ENCODE assay signal across 10 mouse cellular contexts in genomic region chr19:6933102-6933435, GRCm38 (mm10). TPM values are rescaled to one million over a fixed set of nuclear protein-coding genes. Genes with fewer than 3 reads are reported as not detected.
DNase-seq lines count a peak whose midpoint lies in the region; ATAC-seq and TF ChIP-seq lines count a peak whose summit lies in the region.
"Had no signal": no experiment of that assay in that cellular context is flagged by ENCODE, and none has a peak within 500 bp of the region (broad histone marks: within the 10 kb centered on the region; RNA-seq: fewer than 3 reads in every experiment).

No protein-coding gene starts in this region.

- no peaks in the 10 kb centered on the region for H3K9me3 ChIP-seq in kidney, embryonic 14.5 days (ENCODE audit: control insufficient read depth, low read length)
- H3K9me3 ChIP-seq in embryonic facial prominence, embryonic 10.5 days, result no peaks in the 10 kb centered on the region
- H3K9me3 ChIP-seq in forebrain, embryonic 14.5 days (replicated peaks; ENCODE audit: control insufficient read depth, low read length), result no peaks in the 10 kb centered on the region
- no peaks in the 10 kb centered on the region for H3K9me3 ChIP-seq in limb, embryonic 14.5 days (ENCODE audit: control insufficient read depth, low read length)

- peaks cover 10% of the 10 kb centered on the region for H3K4me1 ChIP-seq in kidney, embryonic 14.5 days (ENCODE audit: control insufficient read depth, insufficient read depth, low read length)
- peaks cover 14% of the 10 kb centered on the region for H3K4me1 ChIP-seq in embryonic facial prominence, embryonic 10.5 days
- H3K4me1 ChIP-seq in forebrain, embryonic 14.5 days (ENCODE audit: control insufficient read depth, insufficient read depth, low read length), result peaks cover 3% of the 10 kb centered on the region; the same call in 1 of the 2 replicates
- peaks cover 9% of the 10 kb centered on the region; the same call in 1 of the 2 replicates for H3K4me1 ChIP-seq in limb, embryonic 14.5 days (ENCODE audit: control insufficient read depth, insufficient read depth, low read length)

- no peak overlapping the region for H3K4me2 ChIP-seq in kidney, embryonic 14.5 days (replicated peaks; ENCODE audit: low read depth, low read length)
- H3K4me2 ChIP-seq in forebrain, embryonic 14.5 days (ENCODE audit: low read length), result no peak overlapping the region
- peak overlapping the region; percentile 71 for H3K4me2 ChIP-seq in limb, embryonic 14.5 days (replicated peaks; ENCODE audit: low read depth, low read length, severe bottlenecking)

- H3K27me3 ChIP-seq in kidney, embryonic 14.5 days (ENCODE audit: control insufficient read depth, insufficient read depth, low read length), result peaks cover 65% of the 10 kb centered on the region
- H3K27me3 ChIP-seq in embryonic facial prominence, embryonic 10.5 days (replicated peaks; ENCODE audit: low read depth, poor library complexity, severe bottlenecking), result peaks cover 84% of the 10 kb centered on the region
- peaks cover 68% of the 10 kb centered on the region for H3K27me3 ChIP-seq in forebrain, embryonic 14.5 days (replicated peaks; ENCODE audit: control insufficient read depth, insufficient read depth, low read length)
- peaks cover 74% of the 10 kb centered on the region for H3K27me3 ChIP-seq in limb, embryonic 14.5 days (ENCODE audit: control insufficient read depth, insufficient read depth, low read length)

- H3K4me3 ChIP-seq in kidney, embryonic 14.5 days (ENCODE audit: low read length), result peak overlapping the region; percentile 41
- H3K4me3 ChIP-seq in embryonic facial prominence, embryonic 10.5 days, result peak overlapping the region; percentile 49; the same call in 1 of the 2 replicates
- H3K4me3 ChIP-seq in forebrain, embryonic 14.5 days (ENCODE audit: low read depth, low read length), result no peak overlapping the region
- H3K4me3 ChIP-seq in limb, embryonic 14.5 days (replicated peaks; ENCODE audit: low read length), result peak overlapping the region; percentile 42

- DNase-seq in kidney, postnatal 14 days, result no peak
- no peak for DNase-seq in embryonic facial prominence, embryonic 10.5 days (ENCODE audit: low spot score)
- no peak for DNase-seq in forebrain, embryonic 14.5 days (ENCODE audit: low spot score)
- no peak for DNase-seq in limb, embryonic 14.5 days (ENCODE audit: low spot score)
- no peak for DNase-seq in cerebellum, adult 18-20 months
- no peak for DNase-seq in kidney, adult 8-10 months
- DNase-seq in frontal cortex, postnatal 14 days (ENCODE audit: low spot score in 2 of 2), result no peak
- DNase-seq: adrenal gland, postnatal 25 days; layer of hippocampus, adult 9-11 months had no signal

- no peak overlapping the region for H3K9ac ChIP-seq in kidney, embryonic 14.5 days (ENCODE audit: low read depth, low read length)
- peak overlapping the region; percentile 56; the same call in 1 of the 2 replicates for H3K9ac ChIP-seq in forebrain, embryonic 14.5 days (ENCODE audit: low read length)
- H3K9ac ChIP-seq in limb, embryonic 14.5 days (ENCODE audit: low read depth, low read length, severe bottlenecking), result peak overlapping the region; percentile 49; the same call in 1 of the 2 replicates

- H3K36me3 ChIP-seq in kidney, embryonic 14.5 days (ENCODE audit: control insufficient read depth, insufficient read depth, low read length), result no peaks in the 10 kb centered on the region
- no peaks in the 10 kb centered on the region for H3K36me3 ChIP-seq in embryonic facial prominence, embryonic 10.5 days (replicated peaks)
- no peaks in the 10 kb centered on the region for H3K36me3 ChIP-seq in forebrain, embryonic 14.5 days (ENCODE audit: control insufficient read depth, insufficient read depth, low read length)
- H3K36me3 ChIP-seq in limb, embryonic 14.5 days (ENCODE audit: control insufficient read depth, insufficient read depth, low read length), result no peaks in the 10 kb centered on the region

- no peak for TF ChIP-seq POLR2A in limb, embryonic 14.5 days (IDR thresholded peaks at IDR 0.05; ENCODE audit: borderline replicate concordance, extremely low read depth, insufficient read depth, insufficient read length)

- H3K27ac ChIP-seq in kidney, embryonic 14.5 days (ENCODE audit: low read depth, low read length), result no peak overlapping the region
- H3K27ac ChIP-seq in embryonic facial prominence, embryonic 10.5 days (replicated peaks), result no peak overlapping the region
- no peak overlapping the region for H3K27ac ChIP-seq in forebrain, embryonic 14.5 days (ENCODE audit: low read depth, low read length)
- no peak overlapping the region for H3K27ac ChIP-seq in limb, embryonic 14.5 days (replicated peaks; ENCODE audit: low read depth, low read length)

- WGBS in kidney, embryonic 14.5 days, result 30% methylated on average over 4 of the region's 4 CpGs
- 17% methylated on average over 4 of the region's 4 CpGs for WGBS in embryonic facial prominence, embryonic 10.5 days
- 17% methylated on average over 4 of the region's 4 CpGs for WGBS in forebrain, embryonic 14.5 days
- 19% methylated on average over 4 of the region's 4 CpGs for WGBS in limb, embryonic 14.5 days

- no peak for ATAC-seq in kidney, embryonic 14.5 days (ENCODE audit: low FRiP score, low TSS enrichment)
- no peak for ATAC-seq in forebrain, embryonic 14.5 days
- no peak for ATAC-seq in limb, embryonic 14.5 days (ENCODE audit: low FRiP score, low read depth)

RNA-seq across cellular contexts. Expression of gene Kcnk4, which starts 1.2 kb away (rescaled TPM):
- 0.12 and 0.51 TPM in 2 replicates for polyA plus RNA-seq in kidney, embryonic 14.5 days (2014; fragmentation: Nextera tagmentation; extraction: Ambion mirVana)
- polyA plus RNA-seq in embryonic facial prominence, embryonic 10.5 days (2016; fragmentation: Nextera tagmentation; extraction: Ambion mirVana), result 0.23 TPM in 1 of 2 replicates, not detected in the other
- polyA plus RNA-seq in forebrain, embryonic 14.5 days (2014; fragmentation: Nextera tagmentation; extraction: Ambion mirVana), result 0.77 and 0.98 TPM in 2 replicates
- 0.91 and 1.1 TPM in 2 replicates for polyA plus RNA-seq in limb, embryonic 14.5 days (2012; rRNA removed)
- polyA plus RNA-seq in limb, embryonic 14.5 days (2014; fragmentation: Nextera tagmentation; extraction: Ambion mirVana), result 1.1 TPM in 2 replicates

RNA-seq across cellular contexts. Expression of gene Catsperz, which starts 7.9 kb away (rescaled TPM):
- polyA plus RNA-seq in kidney, embryonic 14.5 days (2014; fragmentation: Nextera tagmentation; extraction: Ambion mirVana), result 2.1 and 3.8 TPM in 2 replicates
- 0.68 and 0.74 TPM in 2 replicates for polyA plus RNA-seq in embryonic facial prominence, embryonic 10.5 days (2016; fragmentation: Nextera tagmentation; extraction: Ambion mirVana)
- 0.45 and 1.1 TPM in 2 replicates for polyA plus RNA-seq in forebrain, embryonic 14.5 days (2014; fragmentation: Nextera tagmentation; extraction: Ambion mirVana)
- 2.8 and 5.6 TPM in 2 replicates for polyA plus RNA-seq in limb, embryonic 14.5 days (2012; rRNA removed)
- polyA plus RNA-seq in limb, embryonic 14.5 days (2014; fragmentation: Nextera tagmentation; extraction: Ambion mirVana), result 3.6 and 5.4 TPM in 2 replicates

RNA-seq across cellular contexts. Expression of gene Bad, which starts 8.6 kb away (rescaled TPM):
- polyA plus RNA-seq in kidney, embryonic 14.5 days (2014; fragmentation: Nextera tagmentation; extraction: Ambion mirVana), result 65.5 and 70.9 TPM in 2 replicates
- 53.4 and 55.1 TPM in 2 replicates for polyA plus RNA-seq in embryonic facial prominence, embryonic 10.5 days (2016; fragmentation: Nextera tagmentation; extraction: Ambion mirVana)
- polyA plus RNA-seq in forebrain, embryonic 14.5 days (2014; fragmentation: Nextera tagmentation; extraction: Ambion mirVana), result 77.0 and 81.1 TPM in 2 replicates
- 75.1 and 76.5 TPM in 2 replicates for polyA plus RNA-seq in limb, embryonic 14.5 days (2012; rRNA removed)
- 77.5 and 80.8 TPM in 2 replicates for polyA plus RNA-seq in limb, embryonic 14.5 days (2014; fragmentation: Nextera tagmentation; extraction: Ambion mirVana)

RNA-seq across cellular contexts. Expression of gene Gpr137, which starts 9.2 kb away (rescaled TPM):
- polyA plus RNA-seq in kidney, embryonic 14.5 days (2014; fragmentation: Nextera tagmentation; extraction: Ambion mirVana), result 23.3 and 27.4 TPM in 2 replicates
- polyA plus RNA-seq in embryonic facial prominence, embryonic 10.5 days (2016; fragmentation: Nextera tagmentation; extraction: Ambion mirVana), result 26.9 and 27.5 TPM in 2 replicates
- polyA plus RNA-seq in forebrain, embryonic 14.5 days (2014; fragmentation: Nextera tagmentation; extraction: Ambion mirVana), result 38.1 and 45.0 TPM in 2 replicates
- polyA plus RNA-seq in limb, embryonic 14.5 days (2012; rRNA removed), result 56.8 and 72.3 TPM in 2 replicates
- 28.5 and 31.8 TPM in 2 replicates for polyA plus RNA-seq in limb, embryonic 14.5 days (2014; fragmentation: Nextera tagmentation; extraction: Ambion mirVana)

RNA-seq across cellular contexts. Expression of gene Esrra, which starts 11.5 kb away (rescaled TPM):
- 5.2 and 9.0 TPM in 2 replicates for polyA plus RNA-seq in kidney, embryonic 14.5 days (2014; fragmentation: Nextera tagmentation; extraction: Ambion mirVana)
- 7.9 and 8.9 TPM in 2 replicates for polyA plus RNA-seq in embryonic facial prominence, embryonic 10.5 days (2016; fragmentation: Nextera tagmentation; extraction: Ambion mirVana)
- polyA plus RNA-seq in forebrain, embryonic 14.5 days (2014; fragmentation: Nextera tagmentation; extraction: Ambion mirVana), result 6.3 and 7.0 TPM in 2 replicates
- 20.3 and 25.5 TPM in 2 replicates for polyA plus RNA-seq in limb, embryonic 14.5 days (2012; rRNA removed)
- polyA plus RNA-seq in limb, embryonic 14.5 days (2014; fragmentation: Nextera tagmentation; extraction: Ambion mirVana), result 3.4 and 5.1 TPM in 2 replicates
